Mouse (Mus musculus) ES-Bruce4 (cell line): ENCODE data around the gene Selenot.

Experiments
- CTCF ChIP-seq: IDR thresholded peaks from one replicate; pipeline ENCODE4 v1.8.1; 2011; ENCODE audit warnings: low read depth, low read length
- EP300 ChIP-seq: IDR thresholded peaks from 2 replicates; pipeline ENCODE4 v1.6.1; 2011; ENCODE audit warnings: low read depth, low read length; ENCODE audit not compliant: insufficient read depth
- POLR2A ChIP-seq: IDR thresholded peaks from one replicate; pipeline ENCODE4 v1.8.1; 2011; ENCODE audit warnings: low read length; ENCODE audit not compliant: insufficient read depth

GRCm38 (mm10) chr3:58577067-58577503 is 649 bp downstream of the Selenot start:
- no peak for TF ChIP-seq CTCF
- no peak for TF ChIP-seq POLR2A
- no peak for TF ChIP-seq EP300
